Mouse (Mus musculus) embryonic facial prominence, embryonic 15.5 days (tissue): ENCODE measurements around the gene Ablim1. TPM values are rescaled to one million over a fixed set of nuclear protein-coding genes. Genes with fewer than 3 reads are reported as not detected.

ENCODE experiments used
- ATAC-seq: fragments of 200-750 bp; cut with Nextera tagmentation; 2 replicates; pipeline ENCODE4 v1.8.0; 2017; ENCODE audit warnings: low read depth, moderate TSS enrichment; ENCODE audit not compliant: insufficient number of reproducible peaks, low FRiP score, low TSS enrichment
- H3K27ac ChIP-seq: fragments of 300-500 bp; sonication (generic); replicated peaks from 2 replicates; pipeline ENCODE4 v1.5.1; 2015; ENCODE audit warnings: mild to moderate bottlenecking, inconsistent platforms
- H3K27me3 ChIP-seq: fragments of 300-500 bp; sonication (generic); 2 replicates; pipeline ENCODE4 v1.6.1; 2015; ENCODE audit warnings: inconsistent platforms
- H3K36me3 ChIP-seq: fragments of 300-500 bp; sonication (generic); 2 replicates; pipeline ENCODE4 v1.6.1; 2015; ENCODE audit warnings: mild to moderate bottlenecking, inconsistent platforms
- H3K4me1 ChIP-seq: fragments of 300-500 bp; sonication (generic); 2 replicates; pipeline ENCODE4 v1.6.1; 2015; ENCODE audit warnings: inconsistent platforms
- H3K4me2 ChIP-seq: fragments of 300-500 bp; sonication (generic); replicated peaks from 2 replicates; pipeline ENCODE4 v1.6.1; 2015; ENCODE audit warnings: mild to moderate bottlenecking, inconsistent platforms
- H3K4me3 ChIP-seq: fragments of 300-500 bp; sonication (generic); replicated peaks from 2 replicates; pipeline ENCODE4 v1.5.1; 2015; ENCODE audit warnings: mild to moderate bottlenecking, inconsistent platforms
- H3K9ac ChIP-seq: fragments of 300-500 bp; sonication (generic); 2 replicates; pipeline ENCODE4 v1.6.1; 2015; ENCODE audit warnings: inconsistent platforms
- H3K9me3 ChIP-seq: fragments of 300-500 bp; sonication (generic); replicated peaks from 2 replicates; pipeline ENCODE4 v1.6.1; 2016; ENCODE audit warnings: inconsistent platforms
- WGBS: fragments of 180-500 bp; shearing (Covaris S2); methylation state at CpG from one replicate; pipeline ENCODE4 v1.1.7; 2015; 5-methylcytosine and 5-hydroxymethylcytosine counted together
- polyA plus RNA-seq: library from polyadenylated mRNA; unstranded; fragments of >200 nt; fragmentation: Nextera tagmentation; extraction: Ambion mirVana; gene quantifications from 2 replicates; pipeline ENCODE4 v1.2.1, GENCODE M21; 2015

The Ablim1 gene
- polyA plus RNA-seq, 1 experiment from 2014 or later, result 71.3 TPM

- Histone ChIP-seq H3K36me3 (no peaks in the 10 kb centered on the region), H3K27ac (no peak overlapping the region), H3K4me1 (peaks cover 52% of the 10 kb centered on the region), H3K27me3 (peaks cover 10% of the 10 kb centered on the region), H3K9me3 (no peaks in the 10 kb centered on the region), H3K9ac (no peak overlapping the region), H3K4me3 (no peak overlapping the region), H3K4me2 (no peak overlapping the region)
- WGBS, result 56% methylated on average over 12 of the region's 12 CpGs
- ATAC-seq, result no peak
These were observed 311.8 kb downstream of the Ablim1 start for GRCm38 (mm10) chr19:57002741-57003459.

- no peaks in the 10 kb centered on the region for H3K27me3 ChIP-seq
- WGBS, result 74% methylated on average over 4 of the region's 4 CpGs
- no peak overlapping the region for H3K4me2 ChIP-seq
- no peak overlapping the region for H3K9ac ChIP-seq
- H3K4me3 ChIP-seq, result no peak overlapping the region
- ATAC-seq, result no peak
- H3K9me3 ChIP-seq, result no peaks in the 10 kb centered on the region
- no peak overlapping the region for H3K27ac ChIP-seq
- no peaks in the 10 kb centered on the region for H3K36me3 ChIP-seq
- H3K4me1 ChIP-seq, result peaks cover 52% of the 10 kb centered on the region
These were observed 312.8 kb downstream of the Ablim1 start for GRCm38 (mm10) chr19:57001926-57002325.

DNA sequence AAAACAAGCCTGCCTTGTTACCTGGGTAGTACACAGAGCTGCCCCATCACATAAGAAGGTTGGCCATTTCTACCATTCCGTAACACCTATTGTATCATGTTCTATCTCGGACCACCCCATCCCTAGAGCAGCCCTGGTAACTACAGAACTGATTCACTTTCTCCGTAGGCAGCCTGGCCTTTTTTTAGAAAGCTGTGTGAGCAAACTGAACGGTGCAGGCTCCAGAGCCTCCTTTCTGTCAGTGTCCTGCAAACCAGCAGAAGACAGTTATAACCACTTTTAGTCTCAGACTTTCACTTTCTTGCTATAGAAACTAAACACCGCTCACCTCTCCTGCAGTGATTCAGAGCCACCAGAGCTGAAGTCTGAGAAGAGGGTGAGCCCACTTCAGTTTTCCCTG is 314.1 kb downstream of the Ablim1 start:
- H3K9ac ChIP-seq, result no peak overlapping the region
- WGBS, result 88% methylated on average over 5 of the region's 5 CpGs
- H3K36me3 ChIP-seq, result no peaks in the 10 kb centered on the region
- no peak overlapping the region for H3K27ac ChIP-seq
- no peak for ATAC-seq
- H3K4me2 ChIP-seq, result no peak overlapping the region
- peaks cover 55% of the 10 kb centered on the region for H3K4me1 ChIP-seq
- H3K27me3 ChIP-seq, result no peaks in the 10 kb centered on the region
- H3K9me3 ChIP-seq, result no peaks in the 10 kb centered on the region
- H3K4me3 ChIP-seq, result no peak overlapping the region

- ATAC-seq, result no peak
- Histone ChIP-seq H3K4me2 (no peak overlapping the region), H3K9ac (no peak overlapping the region), H3K4me1 (peaks cover 55% of the 10 kb centered on the region), H3K4me3 (no peak overlapping the region), H3K9me3 (no peaks in the 10 kb centered on the region), H3K27me3 (no peaks in the 10 kb centered on the region), H3K36me3 (no peaks in the 10 kb centered on the region), H3K27ac (no peak overlapping the region)
- WGBS, result 63% methylated on average over 2 of the region's 2 CpGs
These were observed 314.9 kb downstream of the Ablim1 start for GRCm38 (mm10) chr19:56999781-57000180.

DNA sequence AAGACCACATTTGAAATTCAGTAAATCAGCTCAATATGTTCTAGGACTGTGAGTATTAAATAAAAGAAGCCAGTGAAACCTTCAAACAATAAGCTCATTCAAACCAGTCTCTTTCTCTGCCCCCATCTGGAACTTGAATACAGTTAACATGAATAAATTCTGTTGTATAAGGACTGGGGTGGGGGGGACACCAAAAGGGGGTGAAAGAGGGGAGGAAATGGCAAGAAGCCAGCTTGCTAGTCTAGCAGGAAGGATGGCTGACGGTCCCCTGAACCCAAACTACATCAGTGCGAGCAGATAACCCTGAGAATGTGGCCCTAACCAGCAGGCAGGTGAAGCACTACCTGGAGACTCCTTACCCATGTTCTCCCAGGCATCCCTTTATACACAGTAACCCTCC is 315.8 kb downstream of the Ablim1 start:
- no peak overlapping the region for H3K9ac ChIP-seq
- 28% methylated on average over 2 of the region's 2 CpGs for WGBS
- peaks cover 53% of the 10 kb centered on the region for H3K4me1 ChIP-seq
- H3K27me3 ChIP-seq, result no peaks in the 10 kb centered on the region
- no peak overlapping the region for H3K4me3 ChIP-seq
- peak overlapping the region; percentile 56; the same call in 1 of the 2 replicates for H3K27ac ChIP-seq
- no peaks in the 10 kb centered on the region for H3K36me3 ChIP-seq
- no peak overlapping the region for H3K4me2 ChIP-seq
- no peaks in the 10 kb centered on the region for H3K9me3 ChIP-seq
- ATAC-seq, result no peak

DNA sequence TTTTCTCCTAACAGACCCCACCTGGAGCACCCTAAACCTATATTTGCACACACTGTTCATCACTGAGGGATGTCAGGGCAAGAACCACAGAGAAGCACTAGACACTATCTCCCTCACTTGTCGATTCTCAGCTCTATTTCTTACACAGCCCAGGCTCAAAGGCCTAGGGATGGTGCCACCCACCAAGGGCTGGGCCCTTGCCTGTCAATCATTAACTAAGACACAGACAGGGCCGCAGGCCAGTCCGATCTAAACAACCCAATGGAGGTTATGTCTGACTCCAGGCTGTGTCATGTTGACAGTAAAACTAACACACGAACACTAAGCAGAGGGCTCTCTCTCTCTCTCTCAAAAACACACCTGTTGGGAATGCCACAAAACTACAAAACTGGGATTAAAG is 316.4 kb downstream of the Ablim1 start:
- Histone ChIP-seq H3K4me1 (peaks cover 47% of the 10 kb centered on the region), H3K27ac (peak overlapping the region; percentile 58)
- WGBS, result 56% methylated on average over 4 of the region's 4 CpGs

DNA sequence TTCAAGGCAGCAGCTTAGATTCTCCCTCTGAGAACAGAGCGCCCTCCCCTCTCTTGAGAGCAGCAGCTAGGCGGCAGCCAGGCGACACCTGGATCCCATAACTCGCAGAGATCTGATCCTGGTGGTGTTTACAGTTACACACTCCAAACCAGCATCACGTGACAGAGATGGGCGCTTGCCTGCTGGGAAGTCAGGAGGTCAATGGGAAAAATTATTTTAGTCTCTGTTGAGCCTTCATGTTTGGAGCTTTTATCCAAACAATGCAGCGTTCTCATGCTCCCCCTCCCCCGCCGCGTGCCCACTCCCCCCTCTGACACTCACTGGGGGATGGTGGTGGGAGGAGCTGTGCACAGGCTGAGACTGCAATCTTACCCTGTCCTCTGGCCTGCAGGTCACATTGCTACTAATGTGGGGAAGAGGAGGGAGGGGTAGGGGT is 317.5 kb downstream of the Ablim1 start:
- Histone ChIP-seq H3K4me1 (peaks cover 35% of the 10 kb centered on the region), H3K9me3 (no peaks in the 10 kb centered on the region), H3K27me3 (no peaks in the 10 kb centered on the region), H3K27ac (peak overlapping the region; percentile 55), H3K4me2 (peak overlapping the region; percentile 39), H3K9ac (no peak overlapping the region), H3K36me3 (no peaks in the 10 kb centered on the region), H3K4me3 (0 out of 2 replicates have a peak overlapping the region, but pooled peaks have one; percentile 8)
- 3% methylated on average over 10 of the region's 10 CpGs for WGBS
- peak; percentile 67 for ATAC-seq

More for the DNA sequence above, 316.4 kb downstream of the Ablim1 start:
- H3K36me3 ChIP-seq, result no peaks in the 10 kb centered on the region
- no peaks in the 10 kb centered on the region for H3K27me3 ChIP-seq
- no peak overlapping the region for H3K4me3 ChIP-seq
- no peaks in the 10 kb centered on the region for H3K9me3 ChIP-seq
- no peak overlapping the region for H3K9ac ChIP-seq
- no peak for ATAC-seq
- H3K4me2 ChIP-seq, result no peak overlapping the region

DNA sequence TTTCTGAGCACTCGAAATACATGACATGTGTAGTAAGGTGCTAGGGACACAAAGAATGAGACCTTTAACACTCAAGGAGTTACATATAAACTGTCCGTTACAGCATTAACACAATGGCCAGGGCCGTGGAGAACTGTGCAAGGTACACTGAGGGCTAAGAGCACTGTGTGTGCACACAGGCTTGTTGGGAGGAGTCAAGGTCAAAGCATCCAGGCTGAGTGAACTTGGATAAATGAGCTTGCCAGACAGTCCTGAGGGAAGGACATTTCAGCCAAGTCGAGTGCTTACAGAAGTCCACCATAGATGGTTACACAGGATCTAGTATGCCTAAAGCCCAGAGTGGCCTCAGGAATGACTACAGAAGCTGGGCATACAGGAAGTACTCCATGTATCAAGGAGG is 319.3 kb downstream of the Ablim1 start:
- H3K4me2 ChIP-seq, result no peak overlapping the region
- peaks cover 39% of the 10 kb centered on the region for H3K4me1 ChIP-seq
- H3K4me3 ChIP-seq, result no peak overlapping the region
- no peak overlapping the region for H3K9ac ChIP-seq
- no peaks in the 10 kb centered on the region for H3K9me3 ChIP-seq
- 83% methylated on average over 4 of the region's 4 CpGs for WGBS
- no peaks in the 10 kb centered on the region for H3K36me3 ChIP-seq
- H3K27ac ChIP-seq, result no peak overlapping the region
- no peaks in the 10 kb centered on the region for H3K27me3 ChIP-seq
- no peak for ATAC-seq

- Histone ChIP-seq H3K27me3 (no peaks in the 10 kb centered on the region), H3K36me3 (no peaks in the 10 kb centered on the region), H3K27ac (no peak overlapping the region), H3K4me2 (no peak overlapping the region), H3K9ac (no peak overlapping the region), H3K4me3 (no peak overlapping the region), H3K9me3 (no peaks in the 10 kb centered on the region), H3K4me1 (peaks cover 40% of the 10 kb centered on the region)
- WGBS, result 66% methylated on average over 4 of the region's 4 CpGs
- no peak for ATAC-seq
These were observed 320.1 kb downstream of the Ablim1 start for GRCm38 (mm10) chr19:56994653-56995052.

DNA sequence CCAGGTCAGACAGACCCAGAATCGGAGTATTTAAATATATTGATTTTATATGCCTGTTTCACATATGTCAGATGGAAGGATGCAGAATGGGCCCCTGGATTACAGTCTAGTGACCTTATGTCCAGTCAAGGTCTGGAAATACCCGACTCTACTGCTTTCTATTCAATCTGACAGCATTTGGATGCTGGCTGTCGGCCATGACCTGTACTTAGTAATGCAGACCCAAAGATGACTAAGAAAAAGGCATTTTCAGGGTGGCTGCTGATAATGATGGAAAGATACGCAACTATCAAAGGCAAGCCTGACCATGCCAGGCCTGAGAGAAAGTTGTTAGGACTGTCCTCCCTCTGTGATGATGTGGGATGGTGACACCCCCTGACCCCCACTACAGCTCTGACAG is 321.0 kb downstream of the Ablim1 start:
- no peaks in the 10 kb centered on the region for H3K27me3 ChIP-seq
- H3K4me3 ChIP-seq, result no peak overlapping the region
- H3K36me3 ChIP-seq, result no peaks in the 10 kb centered on the region
- ATAC-seq, result no peak
- no peak overlapping the region for H3K27ac ChIP-seq
- WGBS, result 70% methylated on average over 4 of the region's 4 CpGs
- no peaks in the 10 kb centered on the region for H3K9me3 ChIP-seq
- no peak overlapping the region for H3K9ac ChIP-seq
- H3K4me1 ChIP-seq, result peaks cover 40% of the 10 kb centered on the region
- H3K4me2 ChIP-seq, result no peak overlapping the region

- Histone ChIP-seq H3K4me3 (no peak overlapping the region), H3K27me3 (no peaks in the 10 kb centered on the region), H3K4me1 (peaks cover 45% of the 10 kb centered on the region), H3K9me3 (no peaks in the 10 kb centered on the region), H3K4me2 (no peak overlapping the region), H3K36me3 (no peaks in the 10 kb centered on the region), H3K27ac (no peak overlapping the region), H3K9ac (no peak overlapping the region)
- 69% methylated on average over 8 of the region's 8 CpGs for WGBS
- ATAC-seq, result no peak
These were observed 321.7 kb downstream of the Ablim1 start for GRCm38 (mm10) chr19:56992978-56993545.
